Mouse (Mus musculus) midbrain, embryonic 14.5 days (tissue): ENCODE measurements around the gene Fgfr2. TPM values are rescaled to one million over a fixed set of nuclear protein-coding genes. Genes with fewer than 3 reads are reported as not detected.

Experiments
- ATAC-seq: fragments of 200-750 bp; cut with Nextera tagmentation; 2 replicates; pipeline ENCODE4 v1.8.0; 2017; ENCODE audit warnings: moderate number of reproducible peaks, moderate library complexity; ENCODE audit not compliant: low FRiP score, low TSS enrichment
- DNase-seq: peaks from one replicate; pipeline ENCODE4 v3.0.0-alpha.2; 2015
- H3K27ac ChIP-seq: fragments of 300-500 bp; sonication (generic); replicated peaks from 2 replicates; pipeline ENCODE4 v1.5.1; 2014; ENCODE audit warnings: mild to moderate bottlenecking, low read depth, low read length, moderate library complexity
- H3K27me3 ChIP-seq: fragments of 300-500 bp; sonication (generic); 2 replicates; pipeline ENCODE4 v1.6.1; 2014; ENCODE audit warnings: low read length, control low read depth, mixed read lengths; ENCODE audit not compliant: control insufficient read depth, insufficient read depth
- H3K36me3 ChIP-seq: fragments of 300-500 bp; sonication (generic); 2 replicates; pipeline ENCODE4 v1.6.1; 2014; ENCODE audit warnings: low read length, control low read depth; ENCODE audit not compliant: control insufficient read depth, insufficient read depth
- H3K4me1 ChIP-seq: fragments of 300-500 bp; sonication (generic); 2 replicates; pipeline ENCODE4 v1.6.1; 2014; ENCODE audit warnings: mild to moderate bottlenecking, antibody characterized with exemption, low read length, control low read depth; ENCODE audit not compliant: control insufficient read depth, insufficient read depth
- H3K4me2 ChIP-seq: fragments of 300-500 bp; sonication (generic); 2 replicates; pipeline ENCODE4 v1.6.1; 2014; ENCODE audit warnings: mild to moderate bottlenecking, low read length, moderate library complexity
- H3K4me3 ChIP-seq: fragments of 300-500 bp; sonication (generic); replicated peaks from 2 replicates; pipeline ENCODE4 v1.5.1; 2014; ENCODE audit warnings: low read depth, low read length
- H3K9ac ChIP-seq: fragments of 300-500 bp; sonication (generic); replicated peaks from 2 replicates; pipeline ENCODE4 v1.6.1; 2014; ENCODE audit warnings: mild to moderate bottlenecking, low read length, moderate library complexity
- H3K9me3 ChIP-seq: fragments of 300-500 bp; sonication (generic); 2 replicates; pipeline ENCODE4 v1.6.1; 2016; ENCODE audit warnings: low read length, control low read depth, mixed read lengths; ENCODE audit not compliant: control insufficient read depth
- WGBS: fragments of 180-500 bp; shearing (Covaris S2); extraction: QIAGEN DNeasy Blood & Tissue Kit; methylation state at CpG from one replicate; pipeline ENCODE4 v1.1.7; 2014; 5-methylcytosine and 5-hydroxymethylcytosine counted together
- polyA plus RNA-seq: library from polyadenylated mRNA; unstranded; fragments of >200 nt; fragmentation: Nextera tagmentation; extraction: Ambion mirVana; gene quantifications from 2 replicates; pipeline ENCODE4 v1.2.1, GENCODE M21; 2014

The Fgfr2 gene
- polyA plus RNA-seq, 1 experiment from 2014 or later: 28.1 TPM

GRCm38 (mm10) chr7:132703515-132704309 is 419.4 kb downstream of the Fgfr2 start:
- Histone ChIP-seq H3K9ac (no peak overlapping the region), H3K4me1 (no peaks in the 10 kb centered on the region), H3K27ac (no peak overlapping the region), H3K9me3 (no peaks in the 10 kb centered on the region), H3K27me3 (no peaks in the 10 kb centered on the region), H3K4me2 (no peak overlapping the region), H3K4me3 (no peak overlapping the region), H3K36me3 (no peaks in the 10 kb centered on the region)
- no peak for DNase-seq
- WGBS: 87% methylated on average over 9 of the region's 9 CpGs
- ATAC-seq: no peak

DNA sequence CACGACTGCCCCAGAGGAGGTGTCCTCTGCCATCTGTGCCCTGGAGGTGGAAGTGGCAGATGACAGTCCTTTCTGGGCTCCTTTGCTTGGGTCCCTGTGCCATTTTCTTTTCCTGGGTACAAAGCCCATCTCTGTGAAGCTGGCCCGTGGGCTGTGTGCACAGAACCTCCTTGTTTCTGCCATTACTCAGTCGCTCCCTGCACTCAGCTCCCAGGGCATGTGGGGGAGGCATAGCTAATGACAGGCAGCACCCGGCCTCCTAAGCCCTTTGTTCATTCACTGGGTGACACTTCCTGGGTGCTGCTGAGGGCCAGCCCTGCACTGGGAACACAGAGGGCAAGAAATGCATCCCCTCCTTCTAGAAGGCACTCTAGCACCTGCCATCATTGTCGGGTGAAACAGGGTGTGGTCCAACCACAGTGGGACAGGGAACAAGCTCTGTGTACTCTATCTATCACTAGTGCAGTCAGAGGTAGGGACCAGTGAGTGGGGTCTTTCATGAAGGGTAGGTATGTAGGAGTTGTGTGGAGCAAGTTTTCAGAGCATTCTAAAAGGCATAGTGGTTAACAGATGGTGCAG is 420.6 kb downstream of the Fgfr2 start:
- H3K9me3 ChIP-seq: no peaks in the 10 kb centered on the region

DNA sequence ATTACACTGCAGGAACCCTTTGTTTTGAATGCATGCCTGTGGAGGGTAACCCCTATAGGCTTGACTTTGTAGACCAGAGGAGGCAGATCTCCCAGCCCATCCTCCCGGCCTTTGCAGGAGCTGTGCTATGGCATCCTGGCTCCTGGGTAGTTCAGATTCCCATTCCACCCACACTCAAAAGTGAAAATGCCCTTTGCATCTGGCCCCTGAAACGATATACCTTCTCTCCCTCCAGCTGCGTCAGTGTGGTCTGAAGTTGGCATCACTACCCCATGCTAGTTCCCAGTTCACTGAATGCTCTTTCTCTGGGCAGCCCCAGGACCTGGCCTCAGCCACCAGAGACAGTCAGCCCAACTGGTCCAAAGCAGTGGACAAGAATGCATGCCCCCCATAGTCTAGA is 421.1 kb downstream of the Fgfr2 start:
- no peak overlapping the region for H3K4me3 ChIP-seq
- H3K4me1 ChIP-seq: no peaks in the 10 kb centered on the region
- DNase-seq (no peak), ATAC-seq (no peak)
- WGBS: 85% methylated on average over 3 of the region's 3 CpGs
- H3K27ac ChIP-seq: no peak overlapping the region
- no peaks in the 10 kb centered on the region for H3K9me3 ChIP-seq
- H3K27me3 ChIP-seq: no peaks in the 10 kb centered on the region
- no peak overlapping the region for H3K4me2 ChIP-seq
- no peak overlapping the region for H3K9ac ChIP-seq
- no peaks in the 10 kb centered on the region for H3K36me3 ChIP-seq

More for the DNA sequence above, 420.6 kb downstream of the Fgfr2 start:
- whole genome bisulfite sequencing: 83% methylated on average over 5 of the region's 5 CpGs
- Histone ChIP-seq H3K4me1 (no peaks in the 10 kb centered on the region), H3K4me2 (no peak overlapping the region), H3K27me3 (no peaks in the 10 kb centered on the region), H3K9ac (no peak overlapping the region), H3K27ac (no peak overlapping the region), H3K4me3 (no peak overlapping the region), H3K36me3 (no peaks in the 10 kb centered on the region)
- no peak for ATAC-seq
- no peak for DNase-seq

DNA sequence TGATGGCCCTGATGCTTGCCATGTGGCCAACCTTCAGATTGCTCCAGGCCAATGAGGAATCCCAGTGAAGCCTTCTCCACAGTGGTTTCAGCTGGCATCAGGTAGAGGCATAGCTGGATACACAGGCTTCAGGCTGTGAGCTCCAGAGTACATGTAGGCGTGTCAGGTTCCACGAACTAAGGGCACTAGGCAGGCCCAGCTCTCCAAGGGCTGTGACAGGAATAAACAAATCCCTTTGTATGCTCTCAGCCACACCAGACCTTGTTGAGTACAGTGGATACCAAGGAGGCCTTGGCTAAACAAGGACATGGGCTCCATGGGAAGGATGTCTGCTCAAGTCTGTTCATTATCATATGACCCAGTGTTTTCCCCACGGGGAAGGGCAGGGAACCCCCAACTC is 421.7 kb downstream of the Fgfr2 start:
- Histone ChIP-seq H3K9me3 (no peaks in the 10 kb centered on the region), H3K27me3 (no peaks in the 10 kb centered on the region), H3K4me2 (no peak overlapping the region), H3K36me3 (no peaks in the 10 kb centered on the region), H3K4me1 (no peaks in the 10 kb centered on the region), H3K4me3 (no peak overlapping the region), H3K27ac (no peak overlapping the region), H3K9ac (no peak overlapping the region)
- ATAC-seq: no peak
- 87% methylated on average over 3 of the region's 3 CpGs for WGBS
- DNase-seq: no peak

DNA sequence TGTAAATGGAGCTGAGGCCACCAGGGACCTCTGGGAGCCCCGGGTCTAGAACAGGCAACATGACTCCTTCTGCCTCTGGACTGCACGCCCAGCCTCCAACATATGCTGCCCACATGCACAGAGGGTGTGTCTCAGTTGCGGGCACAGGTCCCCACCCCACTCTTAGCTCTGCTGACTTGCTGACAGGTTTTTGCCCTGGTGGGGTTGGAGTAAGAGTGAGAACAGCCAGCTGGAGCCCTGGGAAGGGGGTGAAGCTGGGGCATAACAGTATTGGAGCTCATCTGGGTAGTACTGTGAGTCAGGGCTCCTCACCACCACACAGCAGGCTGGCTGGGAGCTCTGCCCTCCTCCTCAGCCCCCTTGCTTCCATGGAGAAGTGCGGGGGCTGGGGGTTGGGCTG is 423.0 kb downstream of the Fgfr2 start:
- no peak overlapping the region for H3K4me2 ChIP-seq
- WGBS: 83% methylated on average over 4 of the region's 4 CpGs
- H3K4me3 ChIP-seq: no peak overlapping the region
- no peak for DNase-seq
- no peaks in the 10 kb centered on the region for H3K4me1 ChIP-seq
- H3K36me3 ChIP-seq: no peaks in the 10 kb centered on the region
- no peak overlapping the region for H3K27ac ChIP-seq
- no peak overlapping the region for H3K9ac ChIP-seq
- H3K9me3 ChIP-seq: no peaks in the 10 kb centered on the region
- H3K27me3 ChIP-seq: no peaks in the 10 kb centered on the region
- ATAC-seq: no peak

- Histone ChIP-seq H3K9me3 (no peaks in the 10 kb centered on the region), H3K27ac (no peak overlapping the region), H3K9ac (no peak overlapping the region), H3K4me3 (no peak overlapping the region), H3K27me3 (no peaks in the 10 kb centered on the region), H3K4me2 (no peak overlapping the region), H3K36me3 (no peaks in the 10 kb centered on the region), H3K4me1 (no peaks in the 10 kb centered on the region)
- ATAC-seq (no peak), DNase-seq (no peak)
Measured at GRCm38 (mm10) chr7:132699639-132700038, 423.5 kb downstream of the Fgfr2 start.

DNA sequence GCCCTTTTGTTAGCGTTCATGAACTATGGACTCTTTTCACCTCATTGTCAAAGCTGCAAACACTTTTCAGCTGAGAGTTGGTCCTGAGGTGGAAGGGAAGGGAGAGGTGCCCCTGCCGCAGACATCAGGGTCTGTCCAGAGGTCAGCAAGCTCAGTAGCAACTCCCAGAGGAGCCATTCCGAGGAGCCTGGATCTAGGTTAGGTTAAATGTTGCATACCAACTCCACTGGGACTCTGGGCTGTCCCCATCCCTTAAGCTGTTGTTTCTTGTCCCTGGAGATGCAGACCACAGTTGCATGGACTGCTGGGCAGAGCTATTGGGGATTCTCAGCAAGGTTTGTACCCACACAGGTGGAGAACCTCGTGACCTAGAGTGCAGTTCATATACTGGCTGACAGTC is 424.0 kb downstream of the Fgfr2 start:
- H3K27ac ChIP-seq: no peak overlapping the region
- ATAC-seq: no peak

DNA sequence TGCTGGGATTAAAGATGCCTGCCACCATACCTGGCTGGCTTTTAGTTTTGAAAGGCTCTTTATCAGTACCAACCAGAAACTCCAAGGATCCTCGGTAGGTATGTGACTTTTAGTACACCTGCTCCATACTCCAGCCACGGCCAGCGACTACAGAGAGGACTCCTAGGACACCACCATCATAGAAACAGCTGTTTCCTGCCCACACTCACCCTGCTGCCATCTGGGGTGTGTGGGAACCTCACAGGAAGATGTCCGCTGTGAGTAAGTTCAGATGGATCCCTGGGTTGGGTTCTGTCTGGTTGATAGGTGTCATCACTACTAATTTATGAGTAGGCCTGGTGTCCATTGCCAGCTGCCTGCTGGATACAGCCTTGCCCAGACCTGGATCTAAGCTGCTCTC is 424.4 kb downstream of the Fgfr2 start:
- DNase-seq (no peak), ATAC-seq (no peak)
- Histone ChIP-seq H3K9me3 (no peaks in the 10 kb centered on the region), H3K27me3 (no peaks in the 10 kb centered on the region), H3K4me2 (no peak overlapping the region), H3K27ac (no peak overlapping the region), H3K4me1 (no peaks in the 10 kb centered on the region), H3K36me3 (no peaks in the 10 kb centered on the region), H3K9ac (no peak overlapping the region), H3K4me3 (no peak overlapping the region)
- 93% methylated on average over 4 of the region's 4 CpGs for WGBS

More for the DNA sequence above, 424.0 kb downstream of the Fgfr2 start:
- no peak for DNase-seq
- H3K27me3 ChIP-seq: no peaks in the 10 kb centered on the region
- no peak overlapping the region for H3K4me2 ChIP-seq
- no peak overlapping the region for H3K4me3 ChIP-seq
- no peak overlapping the region for H3K9ac ChIP-seq
- H3K9me3 ChIP-seq: no peaks in the 10 kb centered on the region
- WGBS: 62% methylated on average over 4 of the region's 4 CpGs
- no peaks in the 10 kb centered on the region for H3K36me3 ChIP-seq
- no peaks in the 10 kb centered on the region for H3K4me1 ChIP-seq

DNA sequence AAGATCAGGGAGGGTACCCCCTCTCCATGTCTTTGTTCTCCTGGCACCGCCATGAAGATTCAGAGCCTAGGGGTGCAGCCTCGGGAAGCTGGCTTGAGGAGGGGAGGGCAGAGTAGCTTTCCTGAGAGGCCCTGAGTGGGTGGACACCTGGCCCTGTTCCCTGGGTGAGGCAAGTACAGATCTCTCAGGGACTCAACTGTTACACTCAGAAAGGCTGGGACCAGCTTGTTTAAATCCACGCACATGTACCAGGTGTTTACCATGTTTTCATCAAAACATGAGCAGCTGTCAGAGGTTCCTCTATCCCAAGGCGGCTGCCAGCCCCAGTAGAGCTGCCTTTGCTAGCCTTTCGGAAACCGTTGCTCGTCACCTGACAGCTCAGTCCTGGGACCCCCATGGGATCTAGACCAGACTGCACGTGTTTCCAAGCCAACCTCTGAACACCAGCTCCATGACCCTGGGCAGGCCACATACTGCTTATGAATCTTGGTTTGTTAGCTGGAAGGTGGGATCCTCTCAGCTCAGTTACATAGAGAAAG is 425.8 kb downstream of the Fgfr2 start:
- Histone ChIP-seq H3K27me3 (no peaks in the 10 kb centered on the region), H3K9me3 (no peaks in the 10 kb centered on the region), H3K9ac (no peak overlapping the region), H3K36me3 (no peaks in the 10 kb centered on the region), H3K4me3 (no peak overlapping the region), H3K27ac (no peak overlapping the region), H3K4me1 (no peaks in the 10 kb centered on the region), H3K4me2 (no peak overlapping the region)
- 84% methylated on average over 8 of the region's 8 CpGs for WGBS
- ATAC-seq: no peak
- no peak for DNase-seq
